Mouse (Mus musculus) cerebellum, adult (tissue): ENCODE measurements around the gene Gm20388.
"Not testable (repeated sequence)": the region's sequence is repeated elsewhere in the genome, so short reads cannot be mapped to it uniquely, and the experiment has no call there.

Experiments used
- ATAC-seq: cut with Nextera tagmentation; 2 replicates; pipeline ENCODE4 v1.9.2; 2017; ENCODE audit warnings: mild to moderate bottlenecking, moderate library complexity, mixed read lengths; ENCODE audit not compliant: insufficient number of reproducible peaks, low FRiP score, low TSS enrichment

The Gm20388 gene

GRCm38 (mm10) chr8:120795944-120796635, 885.4 kb downstream of the Gm20388 start:
- ATAC-seq = peak; percentile 39; the same call in 1 of the 2 replicates

GRCm38 (mm10) chr8:120797019-120797727, 886.5 kb downstream of the Gm20388 start:
- ATAC-seq = no peak

GRCm38 (mm10) chr8:120800308-120800865, 889.7 kb downstream of the Gm20388 start:
- no peak for ATAC-seq

- not testable (repeated sequence) for ATAC-seq
Observed at GRCm38 (mm10) chr8:120803661-120804375, 893.2 kb downstream of the Gm20388 start.

- no peak for ATAC-seq
Observed at GRCm38 (mm10) chr8:120804741-120805140, 894.1 kb downstream of the Gm20388 start.

GRCm38 (mm10) chr8:120806780-120807264, 896.2 kb downstream of the Gm20388 start:
- ATAC-seq = no peak

- ATAC-seq = no peak
Observed at GRCm38 (mm10) chr8:120807719-120808118, 897.1 kb downstream of the Gm20388 start.

- no peak for ATAC-seq
Observed at GRCm38 (mm10) chr8:120809050-120809449, 898.4 kb downstream of the Gm20388 start.

- no peak for ATAC-seq
Observed at GRCm38 (mm10) chr8:120811953-120812352, 901.3 kb downstream of the Gm20388 start.

- ATAC-seq = no peak
Observed at GRCm38 (mm10) chr8:120813028-120813427, 902.4 kb downstream of the Gm20388 start.

- ATAC-seq = no peak
Observed at GRCm38 (mm10) chr8:120813839-120814238, 903.2 kb downstream of the Gm20388 start.

GRCm38 (mm10) chr8:120816371-120816770, 905.7 kb downstream of the Gm20388 start:
- ATAC-seq = no peak

- no peak for ATAC-seq
Observed at GRCm38 (mm10) chr8:120819906-120820305, 909.3 kb downstream of the Gm20388 start.

- ATAC-seq = no peak
Observed at GRCm38 (mm10) chr8:120821399-120822170, 910.9 kb downstream of the Gm20388 start.

GRCm38 (mm10) chr8:120823331-120823730, 912.7 kb downstream of the Gm20388 start:
- no peak for ATAC-seq

GRCm38 (mm10) chr8:120823887-120824286, 913.2 kb downstream of the Gm20388 start:
- no peak for ATAC-seq

- ATAC-seq = no peak
Observed at GRCm38 (mm10) chr8:120824638-120825037, 914.0 kb downstream of the Gm20388 start.

- 0 out of 2 replicates have a peak, but pooled peaks have one; percentile 26 for ATAC-seq
Observed at GRCm38 (mm10) chr8:120828279-120828678, 917.6 kb downstream of the Gm20388 start.

- no peak for ATAC-seq
Observed at GRCm38 (mm10) chr8:120830661-120831060, 920.0 kb downstream of the Gm20388 start.

- no peak for ATAC-seq
Observed at GRCm38 (mm10) chr8:120832022-120832421, 921.4 kb downstream of the Gm20388 start.
